Mouse (Mus musculus) liver, embryonic 11.5 days (tissue): Measurements from ENCODE around the gene Gm525. TPM values are rescaled to one million over a fixed set of nuclear protein-coding genes. Genes with fewer than 3 reads are reported as not detected.

ENCODE experiments used
- ATAC-seq: fragments of 200-750 bp; cut with Nextera tagmentation; replicated peaks from 2 replicates; pipeline ENCODE4 v1.8.0; 2017; ENCODE audit warnings: moderate number of reproducible peaks, mild to moderate bottlenecking, moderate TSS enrichment, moderate library complexity; ENCODE audit not compliant: low FRiP score
- DNase-seq: peaks from one replicate; pipeline ENCODE4 v3.0.0-alpha.2; 2017; ENCODE audit warnings: low spot score
- H3K27ac ChIP-seq: fragments of 300-500 bp; sonication (generic); 2 replicates; pipeline ENCODE4 v1.5.1; 2014; ENCODE audit warnings: mild to moderate bottlenecking, low read depth, low read length, control low read depth
- H3K27me3 ChIP-seq: fragments of 300-500 bp; sonication (generic); replicated peaks from 2 replicates; pipeline ENCODE4 v1.6.1; 2014; ENCODE audit warnings: low read length, mixed read lengths; ENCODE audit not compliant: control insufficient read depth, insufficient read depth
- H3K36me3 ChIP-seq: fragments of 300-500 bp; sonication (generic); 2 replicates; pipeline ENCODE4 v1.6.1; 2014; ENCODE audit warnings: mild to moderate bottlenecking, low read length, moderate library complexity, mixed read lengths; ENCODE audit not compliant: control insufficient read depth, insufficient read depth
- H3K4me1 ChIP-seq: fragments of 300-500 bp; sonication (generic); replicated peaks from 2 replicates; pipeline ENCODE4 v1.6.1; 2014; ENCODE audit warnings: low read length, mixed read lengths; ENCODE audit not compliant: control insufficient read depth, insufficient read depth
- H3K4me2 ChIP-seq: fragments of 300-500 bp; sonication (generic); 2 replicates; pipeline ENCODE4 v1.6.1; 2014; ENCODE audit warnings: mild to moderate bottlenecking, control low read depth, moderate library complexity
- H3K4me3 ChIP-seq: fragments of 300-500 bp; sonication (generic); 2 replicates; pipeline ENCODE4 v1.5.1; 2014; ENCODE audit warnings: low read depth, low read length, control low read depth
- H3K9ac ChIP-seq: fragments of 300-500 bp; sonication (generic); 2 replicates; pipeline ENCODE4 v1.6.1; 2014; ENCODE audit warnings: low read depth, low read length, control low read depth
- H3K9me3 ChIP-seq: fragments of 300-500 bp; sonication (generic); 2 replicates; pipeline ENCODE4 v1.6.1; 2016; ENCODE audit warnings: low read length, inconsistent platforms, mixed read lengths; ENCODE audit not compliant: control insufficient read depth
- WGBS: fragments of 180-500 bp; shearing (Covaris S2); extraction: QIAGEN DNeasy Blood & Tissue Kit; methylation state at CpG from one replicate; pipeline ENCODE4 v1.1.7; 2014; 5-methylcytosine and 5-hydroxymethylcytosine counted together
- polyA plus RNA-seq: library from polyadenylated mRNA; unstranded; fragments of >200 nt; fragmentation: Nextera tagmentation; extraction: Ambion mirVana; gene quantifications from 2 replicates; pipeline ENCODE4 v1.2.1, GENCODE M21; 2014

Gm525 gene
- polyA plus RNA-seq, 1 experiment from 2014 or later = not detected

GRCm38 (mm10) chr11:89058515-89059270, 14.9 kb upstream of the Gm525 start:
- Histone ChIP-seq H3K4me3 (peak overlapping the region; percentile 87; the same call in 1 of the 2 replicates), H3K9ac (no peak overlapping the region), H3K9me3 (no peaks in the 10 kb centered on the region), H3K4me1 (peaks cover 17% of the 10 kb centered on the region), H3K36me3 (no peaks in the 10 kb centered on the region), H3K27me3 (no peaks in the 10 kb centered on the region), H3K4me2 (peak overlapping the region; percentile 99), H3K27ac (no peak overlapping the region)
- ATAC-seq (no peak), DNase-seq (no peak)
- 60% methylated on average over 11 of the region's 11 CpGs for WGBS

DNA sequence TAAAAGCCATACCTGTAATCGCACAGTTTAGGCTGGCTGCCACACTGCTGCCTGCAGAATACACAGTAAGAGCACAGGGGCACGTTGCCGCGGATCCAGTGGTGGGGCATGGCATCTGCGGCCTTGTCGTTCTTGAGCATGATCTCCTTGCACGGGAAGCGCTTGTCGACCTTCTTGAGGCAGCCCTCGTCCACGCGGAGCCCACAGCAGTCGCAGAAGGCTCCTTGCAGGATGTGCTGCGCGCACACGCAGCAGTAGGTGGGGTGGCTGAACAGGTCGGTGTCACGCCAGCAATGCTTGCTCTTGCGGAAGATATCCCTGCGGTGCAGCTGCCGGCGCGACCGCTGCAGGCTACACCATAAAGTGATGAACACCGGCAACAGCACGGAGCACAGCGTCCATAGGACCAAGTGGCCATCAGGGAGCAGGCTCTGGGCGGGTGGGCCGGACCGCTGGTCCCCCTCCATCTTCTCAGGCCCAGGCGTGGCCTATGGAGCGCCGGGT, 13.7 kb upstream of the Gm525 start:
- peak overlapping the region; percentile 87 for H3K4me3 ChIP-seq
- H3K4me2 ChIP-seq = peak overlapping the region; percentile 99
- peak overlapping the region; percentile 85 for H3K9ac ChIP-seq
- DNase-seq (no peak), ATAC-seq (peak; percentile 53)
- no peaks in the 10 kb centered on the region for H3K36me3 ChIP-seq
- H3K27me3 ChIP-seq = no peaks in the 10 kb centered on the region
- no peaks in the 10 kb centered on the region for H3K9me3 ChIP-seq
- peaks cover 17% of the 10 kb centered on the region for H3K4me1 ChIP-seq
- peak overlapping the region; percentile 55 for H3K27ac ChIP-seq
- under 1% methylated on average over 33 of the region's 33 CpGs for WGBS

- ATAC-seq = peak; percentile 92
- Histone ChIP-seq H3K27me3 (no peaks in the 10 kb centered on the region), H3K9me3 (no peaks in the 10 kb centered on the region), H3K36me3 (no peaks in the 10 kb centered on the region), H3K9ac (peak overlapping the region; percentile 85), H3K4me3 (peak overlapping the region; percentile 87), H3K4me2 (peak overlapping the region; percentile 99), H3K4me1 (peaks cover 17% of the 10 kb centered on the region), H3K27ac (peak overlapping the region; percentile 55)
- DNase-seq = peak; percentile 91
- WGBS = under 1% methylated on average over 63 of the region's 63 CpGs
Observed at GRCm38 (mm10) chr11:89060423-89061089, 13.1 kb upstream of the Gm525 start.

- no peak for DNase-seq
- Histone ChIP-seq H3K4me2 (no peak overlapping the region), H3K27ac (no peak overlapping the region), H3K9me3 (no peaks in the 10 kb centered on the region), H3K4me3 (no peak overlapping the region), H3K27me3 (no peaks in the 10 kb centered on the region), H3K9ac (no peak overlapping the region), H3K4me1 (peaks cover 17% of the 10 kb centered on the region), H3K36me3 (no peaks in the 10 kb centered on the region)
- no peak for ATAC-seq
- 77% methylated on average over 7 of the region's 7 CpGs for WGBS
Observed at GRCm38 (mm10) chr11:89061362-89061761, 12.3 kb upstream of the Gm525 start.

GRCm38 (mm10) chr11:89064312-89064711, 9.3 kb upstream of the Gm525 start:
- DNase-seq (no peak), ATAC-seq (no peak; the same call in 1 of the 2 replicates)
- Histone ChIP-seq H3K36me3 (no peaks in the 10 kb centered on the region), H3K9me3 (no peaks in the 10 kb centered on the region), H3K27ac (no peak overlapping the region), H3K27me3 (no peaks in the 10 kb centered on the region), H3K9ac (no peak overlapping the region), H3K4me1 (peaks cover 8% of the 10 kb centered on the region), H3K4me3 (no peak overlapping the region), H3K4me2 (no peak overlapping the region)
- WGBS = 56% methylated on average over 6 of the region's 6 CpGs

- H3K4me1 ChIP-seq = no peaks in the 10 kb centered on the region; the same call in none of the 2 replicates
- H3K27me3 ChIP-seq = no peaks in the 10 kb centered on the region
- no peak overlapping the region for H3K27ac ChIP-seq
- no peak overlapping the region for H3K4me3 ChIP-seq
- WGBS = 94% methylated on average over 3 of the region's 3 CpGs
- no peaks in the 10 kb centered on the region for H3K36me3 ChIP-seq
- no peak overlapping the region for H3K9ac ChIP-seq
- no peak overlapping the region for H3K4me2 ChIP-seq
- H3K9me3 ChIP-seq = no peaks in the 10 kb centered on the region
- DNase-seq (no peak), ATAC-seq (no peak)
Observed at GRCm38 (mm10) chr11:89065297-89065696, 8.3 kb upstream of the Gm525 start.

DNA sequence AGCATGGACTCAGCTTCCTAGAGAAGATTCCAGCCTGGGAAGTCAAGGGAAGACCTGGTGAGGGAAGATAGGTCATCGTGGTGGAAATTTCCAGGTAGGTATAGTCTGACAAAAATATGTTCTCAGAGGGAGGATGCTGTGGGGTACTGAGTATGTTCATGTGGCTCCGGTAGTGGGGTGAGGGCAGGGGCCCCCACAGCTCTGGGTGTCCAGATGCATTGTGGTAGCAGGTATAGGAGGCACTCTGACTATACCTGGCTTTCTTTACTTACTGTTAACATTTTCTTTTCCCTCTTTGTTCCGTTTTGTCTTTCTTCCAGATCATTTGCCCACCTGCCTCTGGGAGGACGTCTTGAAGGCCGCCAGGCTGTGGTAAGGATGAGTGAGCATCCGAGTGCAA, 7.5 kb upstream of the Gm525 start:
- no peaks in the 10 kb centered on the region; the same call in none of the 2 replicates for H3K4me1 ChIP-seq
- no peak overlapping the region for H3K27ac ChIP-seq
- 74% methylated on average over 6 of the region's 6 CpGs for WGBS
- no peaks in the 10 kb centered on the region for H3K9me3 ChIP-seq
- no peaks in the 10 kb centered on the region for H3K27me3 ChIP-seq
- no peak overlapping the region for H3K4me2 ChIP-seq
- no peak for ATAC-seq
- no peak overlapping the region for H3K4me3 ChIP-seq
- H3K36me3 ChIP-seq = no peaks in the 10 kb centered on the region
- H3K9ac ChIP-seq = no peak overlapping the region
- no peak for DNase-seq

GRCm38 (mm10) chr11:89066750-89067149, 6.9 kb upstream of the Gm525 start, which contains the start of gene Dgke:
Gene Dgke, minus strand, starts transcription at chr11:89066850.
- no peak within 1 kb of the TSS for H3K4me3 ChIP-seq
- no peak within 1 kb of the TSS for H3K4me2 ChIP-seq
- H3K9me3 ChIP-seq = no peaks in the 10 kb centered on the region
- DNase-seq (no peak), ATAC-seq (no peak)
- H3K4me1 ChIP-seq = no peaks in the 10 kb centered on the region; the same call in none of the 2 replicates
- no peak within 1 kb of the TSS for H3K9ac ChIP-seq
- 90% methylated on average over 1 of the region's 1 CpGs for WGBS
- H3K27ac ChIP-seq = no peak within 1 kb of the TSS
- H3K27me3 ChIP-seq = no peaks in the 10 kb centered on the region
- H3K36me3 ChIP-seq = no peaks in the 10 kb centered on the region
